Mouse (Mus musculus): ENCODE results near the gene Gpbp1. TPM values are rescaled to one million over a fixed set of nuclear protein-coding genes. Genes with fewer than 3 reads are reported as not detected.

Gpbp1 gene
- polyA plus RNA-seq, 1 experiment from 2014 or later: 69.8 TPM

- Histone ChIP-seq H3K36me3 (ENCODE audit: insufficient read depth, low read length) (no peaks in the 10 kb centered on the region), H3K4me1 (replicated peaks; ENCODE audit: insufficient read depth, low read length) (peaks cover 11% of the 10 kb centered on the region; the same call in 1 of the 2 replicates), H3K27ac (no peak overlapping the region), H3K4me3 (replicated peaks; ENCODE audit: low read depth, low read length) (no peak overlapping the region), H3K4me2 (ENCODE audit: low read length) (no peak overlapping the region), H3K9ac (ENCODE audit: low read depth, low read length) (no peak overlapping the region), H3K27me3 (ENCODE audit: insufficient read depth, low read length) (no peaks in the 10 kb centered on the region), H3K9me3 (replicated peaks; ENCODE audit: low read length) (no peaks in the 10 kb centered on the region)
- ATAC-seq (replicated peaks; ENCODE audit: low FRiP score, low read depth) (peak; percentile 71), DNase-seq (ENCODE audit: low spot score) (peak; percentile 54)
- no peak for TF ChIP-seq CTCF (IDR thresholded peaks at IDR 0.05; ENCODE audit: low read depth)
- 21% methylated on average over 5 of the region's 5 CpGs for WGBS
Measured at GRCm38 (mm10) chr13:111397600-111398151, 92.2 kb downstream of the Gpbp1 start.

GRCm38 (mm10) chr13:111397061-111397460 lies 92.8 kb downstream of the Gpbp1 start:
- H3K4me2 ChIP-seq (ENCODE audit: low read length): peak overlapping the region; percentile 25; the same call in 1 of the 2 replicates
- no peaks in the 10 kb centered on the region for H3K9me3 ChIP-seq (replicated peaks; ENCODE audit: low read length)
- no peak overlapping the region for H3K9ac ChIP-seq (ENCODE audit: low read depth, low read length)
- TF ChIP-seq CTCF (IDR thresholded peaks at IDR 0.05; ENCODE audit: low read depth): no peak
- DNase-seq (ENCODE audit: low spot score) (no peak), ATAC-seq (replicated peaks; ENCODE audit: low FRiP score, low read depth) (0 out of 2 replicates have a peak, but pooled peaks have one; percentile 14)
- no peak overlapping the region for H3K4me3 ChIP-seq (replicated peaks; ENCODE audit: low read depth, low read length)
- no peaks in the 10 kb centered on the region for H3K36me3 ChIP-seq (ENCODE audit: insufficient read depth, low read length)
- H3K4me1 ChIP-seq (replicated peaks; ENCODE audit: insufficient read depth, low read length): peaks cover 11% of the 10 kb centered on the region; the same call in 1 of the 2 replicates
- WGBS: 19% methylated on average over 7 of the region's 7 CpGs
- no peaks in the 10 kb centered on the region for H3K27me3 ChIP-seq (ENCODE audit: insufficient read depth, low read length)
- no peak overlapping the region for H3K27ac ChIP-seq

GRCm38 (mm10) chr13:111395528-111395927 lies 94.4 kb downstream of the Gpbp1 start:
- WGBS: 85% methylated on average over 7 of the region's 7 CpGs
- H3K9ac ChIP-seq (ENCODE audit: low read depth, low read length): no peak overlapping the region
- no peaks in the 10 kb centered on the region for H3K36me3 ChIP-seq (ENCODE audit: insufficient read depth, low read length)
- DNase-seq (ENCODE audit: low spot score) (no peak), ATAC-seq (replicated peaks; ENCODE audit: low FRiP score, low read depth) (no peak)
- H3K9me3 ChIP-seq (replicated peaks; ENCODE audit: low read length): no peaks in the 10 kb centered on the region
- no peak overlapping the region for H3K4me2 ChIP-seq (ENCODE audit: low read length)
- no peaks in the 10 kb centered on the region for H3K27me3 ChIP-seq (ENCODE audit: insufficient read depth, low read length)
- no peak for TF ChIP-seq CTCF (IDR thresholded peaks at IDR 0.05; ENCODE audit: low read depth)
- H3K4me3 ChIP-seq (replicated peaks; ENCODE audit: low read depth, low read length): no peak overlapping the region
- peaks cover 11% of the 10 kb centered on the region; the same call in 1 of the 2 replicates for H3K4me1 ChIP-seq (replicated peaks; ENCODE audit: insufficient read depth, low read length)
- H3K27ac ChIP-seq: no peak overlapping the region

GRCm38 (mm10) chr13:111394904-111395303 lies 95.0 kb downstream of the Gpbp1 start:
- no peak for DNase-seq (ENCODE audit: low spot score)
- ATAC-seq (replicated peaks; ENCODE audit: low FRiP score, low read depth): no peak

DNA sequence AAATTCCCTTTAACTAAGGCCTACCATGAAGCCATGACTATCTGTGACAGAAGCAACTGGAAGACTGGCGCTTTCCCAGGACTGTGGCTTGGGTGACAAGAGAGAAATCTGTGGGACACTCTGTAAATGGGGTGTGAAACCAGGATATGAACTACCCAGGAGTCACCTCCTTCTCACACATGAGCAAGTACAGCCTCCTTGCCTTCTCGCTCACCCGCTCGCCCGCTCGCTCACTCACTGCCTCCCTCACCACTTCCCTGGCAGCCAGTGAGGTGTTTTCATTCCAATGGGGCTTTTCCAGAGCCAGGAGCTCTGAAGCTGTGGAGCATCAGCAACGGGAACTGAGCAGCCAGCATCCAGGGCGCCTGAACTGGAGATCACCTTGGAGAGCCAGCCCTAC lies 95.6 kb downstream of the Gpbp1 start:
- DNase-seq (ENCODE audit: low spot score): no peak
- TF ChIP-seq CTCF (IDR thresholded peaks at IDR 0.05; ENCODE audit: low read depth): no peak
- H3K9ac ChIP-seq (ENCODE audit: low read depth, low read length): no peak overlapping the region
- peaks cover 11% of the 10 kb centered on the region; the same call in 1 of the 2 replicates for H3K4me1 ChIP-seq (replicated peaks; ENCODE audit: insufficient read depth, low read length)
- H3K27ac ChIP-seq: no peak overlapping the region
- 56% methylated on average over 8 of the region's 8 CpGs for WGBS
- H3K36me3 ChIP-seq (ENCODE audit: insufficient read depth, low read length): no peaks in the 10 kb centered on the region
- no peak overlapping the region for H3K4me3 ChIP-seq (replicated peaks; ENCODE audit: low read depth, low read length)
- no peak overlapping the region for H3K4me2 ChIP-seq (ENCODE audit: low read length)
- no peaks in the 10 kb centered on the region for H3K9me3 ChIP-seq (replicated peaks; ENCODE audit: low read length)
- no peak for ATAC-seq (replicated peaks; ENCODE audit: low FRiP score, low read depth)
- H3K27me3 ChIP-seq (ENCODE audit: insufficient read depth, low read length): no peaks in the 10 kb centered on the region

More at GRCm38 (mm10) chr13:111394904-111395303, 95.0 kb downstream of the Gpbp1 start:
- 61% methylated on average over 4 of the region's 4 CpGs for WGBS
- no peak overlapping the region for H3K27ac ChIP-seq
- no peaks in the 10 kb centered on the region for H3K27me3 ChIP-seq (ENCODE audit: insufficient read depth, low read length)
- H3K9me3 ChIP-seq (replicated peaks; ENCODE audit: low read length): no peaks in the 10 kb centered on the region
- H3K36me3 ChIP-seq (ENCODE audit: insufficient read depth, low read length): no peaks in the 10 kb centered on the region
- TF ChIP-seq CTCF (IDR thresholded peaks at IDR 0.05; ENCODE audit: low read depth): no peak
- H3K9ac ChIP-seq (ENCODE audit: low read depth, low read length): no peak overlapping the region
- H3K4me2 ChIP-seq (ENCODE audit: low read length): no peak overlapping the region
- H3K4me3 ChIP-seq (replicated peaks; ENCODE audit: low read depth, low read length): no peak overlapping the region
- H3K4me1 ChIP-seq (replicated peaks; ENCODE audit: insufficient read depth, low read length): peaks cover 11% of the 10 kb centered on the region; the same call in 1 of the 2 replicates

DNA sequence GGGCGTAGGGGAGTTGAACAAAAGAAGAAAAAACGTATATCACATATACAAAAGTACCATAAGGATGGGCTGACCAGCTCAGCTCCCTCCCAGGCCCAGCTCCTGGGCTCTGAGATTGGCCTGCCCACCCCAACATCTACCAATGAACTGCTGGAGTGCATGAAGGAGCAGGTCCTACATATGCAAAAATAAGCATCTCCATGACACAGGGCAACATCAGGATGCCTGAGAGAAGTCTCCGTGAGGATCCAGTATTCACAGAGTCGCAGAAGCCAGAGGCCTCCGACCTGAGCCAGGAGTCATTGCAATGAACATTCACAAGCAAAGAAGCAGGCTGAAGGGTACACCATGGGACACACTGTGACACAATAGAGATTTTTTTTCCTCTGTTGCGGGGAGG lies 96.5 kb downstream of the Gpbp1 start:
- Histone ChIP-seq H3K27ac (no peak overlapping the region), H3K27me3 (ENCODE audit: insufficient read depth, low read length) (no peaks in the 10 kb centered on the region), H3K4me2 (ENCODE audit: low read length) (no peak overlapping the region), H3K36me3 (ENCODE audit: insufficient read depth, low read length) (no peaks in the 10 kb centered on the region), H3K9ac (ENCODE audit: low read depth, low read length) (no peak overlapping the region), H3K9me3 (replicated peaks; ENCODE audit: low read length) (no peaks in the 10 kb centered on the region), H3K4me3 (replicated peaks; ENCODE audit: low read depth, low read length) (no peak overlapping the region), H3K4me1 (replicated peaks; ENCODE audit: insufficient read depth, low read length) (peaks cover 11% of the 10 kb centered on the region; the same call in 1 of the 2 replicates)
- TF ChIP-seq CTCF (IDR thresholded peaks at IDR 0.05; ENCODE audit: low read depth): no peak
- 77% methylated on average over 6 of the region's 6 CpGs for WGBS
- DNase-seq (ENCODE audit: low spot score) (no peak), ATAC-seq (replicated peaks; ENCODE audit: low FRiP score, low read depth) (no peak)

Data from kidney, postnatal 0 days (tissue).